Mouse (Mus musculus) liver, embryonic 13.5 days (tissue): ENCODE data around the gene Ssu72. TPM values are rescaled to one million over a fixed set of nuclear protein-coding genes. Genes with fewer than 3 reads are reported as not detected.

Source experiments
- ATAC-seq: fragments of 200-750 bp; cut with Nextera tagmentation; 2 replicates; pipeline ENCODE4 v1.8.0; 2017; ENCODE audit warnings: low read depth, mild to moderate bottlenecking, moderate number of reproducible peaks, moderate library complexity
- DNase-seq: peaks from one replicate; pipeline ENCODE4 v3.0.0; 2022
- H3K27ac ChIP-seq: fragments of 300-500 bp; sonication (generic); 2 replicates; pipeline ENCODE4 v1.5.1; 2015; ENCODE audit warnings: moderate library complexity, mild to moderate bottlenecking, inconsistent platforms
- H3K27me3 ChIP-seq: fragments of 300-500 bp; sonication (generic); 2 replicates; pipeline ENCODE4 v1.6.1; 2015; ENCODE audit warnings: mild to moderate bottlenecking, inconsistent platforms
- H3K36me3 ChIP-seq: fragments of 300-500 bp; sonication (generic); 2 replicates; pipeline ENCODE4 v1.6.1; 2015; ENCODE audit warnings: mild to moderate bottlenecking, inconsistent platforms
- H3K4me1 ChIP-seq: fragments of 300-500 bp; sonication (generic); replicated peaks from 2 replicates; pipeline ENCODE4 v1.6.1; 2015; ENCODE audit warnings: inconsistent platforms
- H3K4me2 ChIP-seq: fragments of 300-500 bp; sonication (generic); 2 replicates; pipeline ENCODE4 v1.6.1; 2015; ENCODE audit warnings: inconsistent platforms, mild to moderate bottlenecking, moderate library complexity
- H3K4me3 ChIP-seq: fragments of 300-500 bp; sonication (generic); replicated peaks from 2 replicates; pipeline ENCODE4 v1.5.1; 2015; ENCODE audit warnings: mild to moderate bottlenecking, inconsistent platforms
- H3K9ac ChIP-seq: fragments of 300-500 bp; sonication (generic); 2 replicates; pipeline ENCODE4 v1.6.1; 2015; ENCODE audit warnings: mild to moderate bottlenecking, inconsistent platforms
- H3K9me3 ChIP-seq: fragments of 300-500 bp; sonication (generic); replicated peaks from 2 replicates; pipeline ENCODE4 v1.6.1; 2016; ENCODE audit warnings: inconsistent platforms
- WGBS: fragments of 180-500 bp; shearing (Covaris S2); methylation state at CpG from one replicate; pipeline ENCODE4 v1.1.7; 2015; ENCODE audit not compliant: insufficient replicate concordance; 5-methylcytosine and 5-hydroxymethylcytosine counted together
- polyA plus RNA-seq: library from polyadenylated mRNA; unstranded; fragments of >200 nt; fragmentation: Nextera tagmentation; extraction: Ambion mirVana; gene quantifications from 2 replicates; pipeline ENCODE4 v1.2.1, GENCODE M21; 2015

Ssu72 gene
- polyA plus RNA-seq, 1 experiment from 2014 or later: 77.7 TPM

- DNase-seq: no peak
- Histone ChIP-seq H3K36me3 (peaks cover 7% of the 10 kb centered on the region; the same call in 1 of the 2 replicates), H3K4me1 (peaks cover 51% of the 10 kb centered on the region), H3K27ac (peak overlapping the region; percentile 91), H3K9me3 (no peaks in the 10 kb centered on the region), H3K27me3 (no peaks in the 10 kb centered on the region), H3K4me3 (peak overlapping the region; percentile 98), H3K4me2 (peak overlapping the region; percentile 77), H3K9ac (peak overlapping the region; percentile 96)
- WGBS: under 1% methylated on average over 19 of the region's 19 CpGs
- ATAC-seq: peak; percentile 23; the same call in 1 of the 2 replicates
Measured at GRCm38 (mm10) chr4:155705592-155705929, 961 bp downstream of the Ssu72 start.

DNA sequence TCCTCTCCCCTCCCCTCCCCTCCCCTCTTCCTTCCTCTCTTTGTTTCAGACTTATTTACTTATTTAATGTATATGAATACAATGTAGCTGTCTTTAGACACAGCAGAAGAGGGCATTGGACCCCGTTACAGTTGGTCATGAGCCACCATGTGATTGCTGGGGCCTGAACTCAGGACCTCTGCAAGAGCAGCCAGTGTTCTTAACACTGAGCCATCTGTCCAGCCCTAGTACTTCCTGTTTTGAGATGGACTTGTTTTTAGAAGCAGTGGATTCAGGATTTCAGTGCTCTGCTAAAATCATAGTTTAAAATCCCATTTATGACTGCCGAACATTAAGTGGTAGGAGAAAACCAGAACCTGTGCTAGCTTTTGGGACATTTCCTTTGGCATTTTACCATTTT is 4.0 kb downstream of the Ssu72 start:
- peaks cover 7% of the 10 kb centered on the region; the same call in 1 of the 2 replicates for H3K36me3 ChIP-seq
- no peaks in the 10 kb centered on the region for H3K9me3 ChIP-seq
- peaks cover 59% of the 10 kb centered on the region for H3K4me1 ChIP-seq
- no peak overlapping the region for H3K4me2 ChIP-seq
- no peak overlapping the region for H3K4me3 ChIP-seq
- no peaks in the 10 kb centered on the region for H3K27me3 ChIP-seq
- WGBS: 70% methylated on average over 2 of the region's 2 CpGs
- ATAC-seq: no peak
- H3K9ac ChIP-seq: no peak overlapping the region
- no peak overlapping the region; the same call in 1 of the 2 replicates for H3K27ac ChIP-seq
- no peak for DNase-seq

- no peaks in the 10 kb centered on the region for H3K9me3 ChIP-seq
- no peak overlapping the region; the same call in 1 of the 2 replicates for H3K27ac ChIP-seq
- peaks cover 55% of the 10 kb centered on the region for H3K4me1 ChIP-seq
- H3K36me3 ChIP-seq: peaks cover 7% of the 10 kb centered on the region; the same call in 1 of the 2 replicates
- H3K27me3 ChIP-seq: no peaks in the 10 kb centered on the region
- ATAC-seq (no peak), DNase-seq (no peak)
- H3K9ac ChIP-seq: no peak overlapping the region
- H3K4me2 ChIP-seq: no peak overlapping the region
- H3K4me3 ChIP-seq: no peak overlapping the region
Measured at GRCm38 (mm10) chr4:155708988-155709387, 4.4 kb downstream of the Ssu72 start.

DNA sequence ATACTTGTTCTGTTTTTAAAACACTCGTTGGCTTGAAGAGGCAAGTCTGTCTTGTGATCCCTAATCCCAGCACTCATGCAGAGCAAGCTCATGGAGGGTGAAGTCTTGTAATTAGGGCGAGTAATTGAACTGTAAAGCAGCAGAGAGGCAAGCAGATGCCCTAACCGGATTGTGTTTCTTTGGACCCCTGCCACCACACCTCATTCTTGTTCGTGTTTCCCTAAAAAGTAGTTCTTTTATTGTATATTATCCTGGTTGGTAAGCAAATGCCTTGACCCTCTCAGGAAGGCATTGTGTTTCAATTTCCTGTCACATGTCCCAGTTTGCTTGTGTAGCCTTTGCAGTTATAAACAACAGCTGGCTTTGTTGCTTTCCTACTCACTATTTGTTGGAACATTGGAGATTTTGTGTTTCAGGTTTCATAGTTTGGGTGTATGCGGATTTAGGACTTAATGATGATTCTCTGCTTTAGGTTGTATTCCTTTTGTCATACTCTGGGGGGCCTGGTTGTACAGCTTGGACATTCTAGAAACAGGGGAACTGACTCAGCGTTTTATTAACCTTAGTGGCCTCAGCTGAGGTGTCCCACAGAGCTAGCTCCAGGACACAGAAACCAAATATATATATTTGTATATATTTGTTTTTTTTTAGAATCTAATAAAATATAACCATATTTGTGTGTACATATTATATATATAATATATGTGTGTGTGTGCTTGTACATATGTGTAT is 6.1 kb downstream of the Ssu72 start:
- H3K4me3 ChIP-seq: no peak overlapping the region
- ATAC-seq: no peak
- H3K4me1 ChIP-seq: peaks cover 52% of the 10 kb centered on the region
- H3K36me3 ChIP-seq: peaks cover 24% of the 10 kb centered on the region
- no peak for DNase-seq
- 45% methylated on average over 6 of the region's 6 CpGs for WGBS
- peak overlapping the region; percentile 33; the same call in 1 of the 2 replicates for H3K9ac ChIP-seq
- H3K27me3 ChIP-seq: no peaks in the 10 kb centered on the region
- no peak overlapping the region for H3K27ac ChIP-seq
- H3K9me3 ChIP-seq: no peaks in the 10 kb centered on the region
- H3K4me2 ChIP-seq: 0 out of 2 replicates have a peak overlapping the region, but pooled peaks have one; percentile 13

- H3K9me3 ChIP-seq: no peaks in the 10 kb centered on the region
- WGBS: 51% methylated on average over 4 of the region's 4 CpGs
Measured at GRCm38 (mm10) chr4:155721668-155722083, 17.1 kb downstream of the Ssu72 start.

GRCm38 (mm10) chr4:155727993-155728392 is 23.4 kb downstream of the Ssu72 start:
- Histone ChIP-seq H3K4me3 (no peak overlapping the region), H3K9me3 (no peaks in the 10 kb centered on the region), H3K9ac (no peak overlapping the region), H3K27me3 (no peaks in the 10 kb centered on the region), H3K4me2 (no peak overlapping the region), H3K4me1 (peaks cover 4% of the 10 kb centered on the region), H3K27ac (no peak overlapping the region), H3K36me3 (peaks cover 47% of the 10 kb centered on the region)
- no peak for ATAC-seq
- whole genome bisulfite sequencing: 93% methylated on average over 2 of the region's 2 CpGs
- DNase-seq: no peak

More at GRCm38 (mm10) chr4:155721668-155722083, 17.1 kb downstream of the Ssu72 start:
- H3K36me3 ChIP-seq: peaks cover 50% of the 10 kb centered on the region
- no peak overlapping the region for H3K9ac ChIP-seq
- H3K27ac ChIP-seq: no peak overlapping the region
- no peaks in the 10 kb centered on the region for H3K27me3 ChIP-seq
- ATAC-seq (peak; percentile 32; the same call in 1 of the 2 replicates), DNase-seq (peak; percentile 22)
- H3K4me1 ChIP-seq: peaks cover 4% of the 10 kb centered on the region; the same call in 1 of the 2 replicates
- H3K4me2 ChIP-seq: no peak overlapping the region
- no peak overlapping the region for H3K4me3 ChIP-seq

GRCm38 (mm10) chr4:155733267-155733666 is 28.7 kb downstream of the Ssu72 start:
- ATAC-seq (no peak), DNase-seq (no peak)
- Histone ChIP-seq H3K36me3 (peaks cover 21% of the 10 kb centered on the region), H3K27ac (peak overlapping the region; percentile 53; the same call in 1 of the 2 replicates), H3K4me2 (peak overlapping the region; percentile 95; the same call in 1 of the 2 replicates), H3K9ac (no peak overlapping the region), H3K4me3 (no peak overlapping the region), H3K27me3 (no peaks in the 10 kb centered on the region), H3K9me3 (no peaks in the 10 kb centered on the region), H3K4me1 (peaks cover 33% of the 10 kb centered on the region)
- WGBS: 85% methylated on average over 10 of the region's 10 CpGs

DNA sequence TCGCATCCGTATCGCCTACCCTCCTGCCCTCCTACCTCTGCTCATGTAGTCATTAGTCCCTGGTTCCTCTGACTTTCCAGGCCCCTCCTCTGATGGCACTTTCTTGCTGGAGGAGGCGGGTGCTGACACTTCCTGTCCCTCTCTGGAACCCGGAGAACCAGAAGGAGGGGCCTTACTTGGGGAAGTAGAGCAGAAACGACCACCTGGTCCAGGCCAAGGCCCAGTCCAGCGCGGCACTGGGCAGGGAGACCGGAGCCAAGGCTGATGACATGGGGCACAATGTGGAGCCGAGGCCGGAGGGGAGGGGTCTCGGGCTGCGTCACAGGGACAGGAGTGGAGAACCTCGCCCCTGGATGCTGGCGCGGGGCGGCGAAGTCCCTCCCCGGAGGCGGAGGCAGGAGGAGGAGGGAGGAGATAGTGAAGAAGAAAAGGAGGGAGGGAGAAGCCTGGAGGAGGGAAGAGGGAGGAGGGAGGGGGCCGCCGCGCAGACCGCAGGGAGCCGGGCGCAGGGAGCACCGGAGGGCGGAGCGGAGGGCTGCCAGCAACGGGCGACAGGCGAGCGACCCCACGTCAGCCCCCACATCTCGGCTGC is 29.8 kb downstream of the Ssu72 start, which contains the start of gene Tmem240:
TSS of gene Tmem240 (plus strand) at position 451 of the 592 bp plus-strand sequence.
- 1% methylated on average over 33 of the region's 35 CpGs for WGBS
- no peaks in the 10 kb centered on the region for H3K27me3 ChIP-seq
- peak within 1 kb of the TSS; percentile 53 for H3K27ac ChIP-seq

GRCm38 (mm10) chr4:155734951-155735702 is 30.5 kb downstream of the Ssu72 start:
- Histone ChIP-seq H3K9me3 (no peaks in the 10 kb centered on the region), H3K36me3 (peaks cover 29% of the 10 kb centered on the region), H3K9ac (peak overlapping the region; percentile 79), H3K27me3 (no peaks in the 10 kb centered on the region), H3K4me1 (peaks cover 34% of the 10 kb centered on the region), H3K4me2 (peak overlapping the region; percentile 95), H3K4me3 (peak overlapping the region; percentile 78), H3K27ac (no peak overlapping the region; the same call in 1 of the 2 replicates)
- 1% methylated on average over 62 of the region's 79 CpGs for WGBS
- ATAC-seq (peak; percentile 68), DNase-seq (no peak)

More for the DNA sequence above, 29.8 kb downstream of the Ssu72 start, which contains the start of gene Tmem240:
- Histone ChIP-seq H3K9ac (peak within 1 kb of the TSS; percentile 79), H3K4me1 (peaks cover 34% of the 10 kb centered on the region), H3K36me3 (peaks cover 23% of the 10 kb centered on the region), H3K9me3 (no peaks in the 10 kb centered on the region), H3K4me3 (peak within 1 kb of the TSS; percentile 78), H3K4me2 (peak within 1 kb of the TSS; percentile 95)
- ATAC-seq (peak; percentile 88), DNase-seq (peak; percentile 77)

- no peak for ATAC-seq
Measured at GRCm38 (mm10) chr4:155735788-155736187, 31.2 kb downstream of the Ssu72 start.

GRCm38 (mm10) chr4:155736421-155736820 is 31.8 kb downstream of the Ssu72 start:
- peaks cover 40% of the 10 kb centered on the region for H3K36me3 ChIP-seq
- peaks cover 34% of the 10 kb centered on the region for H3K4me1 ChIP-seq
- H3K27me3 ChIP-seq: no peaks in the 10 kb centered on the region
- H3K27ac ChIP-seq: 0 out of 2 replicates have a peak overlapping the region, but pooled peaks have one; percentile 7
- WGBS: 82% methylated on average over 5 of the region's 5 CpGs
- ATAC-seq (no peak), DNase-seq (no peak)
- no peak overlapping the region for H3K9ac ChIP-seq
- no peak overlapping the region for H3K4me3 ChIP-seq
- no peaks in the 10 kb centered on the region for H3K9me3 ChIP-seq
- no peak overlapping the region for H3K4me2 ChIP-seq

More at GRCm38 (mm10) chr4:155735788-155736187, 31.2 kb downstream of the Ssu72 start:
- Histone ChIP-seq H3K9ac (peak overlapping the region; percentile 79), H3K4me2 (peak overlapping the region; percentile 95), H3K36me3 (peaks cover 36% of the 10 kb centered on the region), H3K27me3 (no peaks in the 10 kb centered on the region), H3K27ac (no peak overlapping the region), H3K9me3 (no peaks in the 10 kb centered on the region), H3K4me3 (peak overlapping the region; percentile 78), H3K4me1 (peaks cover 34% of the 10 kb centered on the region)
- 70% methylated on average over 5 of the region's 5 CpGs for WGBS
- no peak for DNase-seq
